Mouse (Mus musculus) C2C12 (cell line): ENCODE results near the gene Slc41a3. TPM values are rescaled to one million over a fixed set of nuclear protein-coding genes. Genes with fewer than 3 reads are reported as not detected.

ENCODE experiments used
- H3K27me3 ChIP-seq: one replicate; pipeline ENCODE4 v1.6.1; 2011; ENCODE audit not compliant: control insufficient read depth, insufficient read depth, insufficient read length
- H3K36me3 ChIP-seq: one replicate; pipeline ENCODE4 v1.6.1; 2011; ENCODE audit not compliant: control insufficient read depth, insufficient read depth
- H3K4me3 ChIP-seq: one replicate; pipeline ENCODE4 v1.5.1; 2011; ENCODE audit warnings: mild to moderate bottlenecking, control low read depth; ENCODE audit not compliant: poor library complexity, insufficient read depth, severe bottlenecking
- H3K79me2 ChIP-seq: one replicate; pipeline ENCODE4 v1.6.1; 2011; ENCODE audit not compliant: control insufficient read depth, insufficient read depth
- H3K79me3 ChIP-seq: one replicate; pipeline ENCODE4 v1.6.1; 2011; ENCODE audit warnings: low read depth, control low read depth
- H3ac ChIP-seq: one replicate; pipeline ENCODE3; 2011; ENCODE audit warnings: low read depth; ENCODE audit not compliant: control insufficient read depth, insufficient read length
- CEBPB ChIP-seq: IDR thresholded peaks from one replicate; pipeline ENCODE4 v1.6.1; 2011; ENCODE audit warnings: low read depth, mild to moderate bottlenecking, control low read depth, moderate library complexity
- CTCF ChIP-seq: IDR thresholded peaks from one replicate; pipeline ENCODE4 v1.5.1; 2011; ENCODE audit not compliant: control insufficient read depth, insufficient read depth, insufficient read length
- FOSL1 ChIP-seq: IDR thresholded peaks from one replicate; pipeline ENCODE4 v1.8.0; 2011; ENCODE audit warnings: mild to moderate bottlenecking, low read length; ENCODE audit not compliant: poor library complexity, insufficient read depth, severe bottlenecking
- MAX ChIP-seq: IDR thresholded peaks from one replicate; pipeline ENCODE4 v1.6.1; 2011; ENCODE audit warnings: mild to moderate bottlenecking, control low read depth
- MYOD1 ChIP-seq: IDR thresholded peaks from one replicate; pipeline ENCODE4 v1.6.1; 2011; ENCODE audit warnings: low read depth; ENCODE audit not compliant: control insufficient read depth, insufficient read length
- MYOG ChIP-seq: IDR thresholded peaks from one replicate; pipeline ENCODE4 v1.6.1; 2011; ENCODE audit not compliant: control insufficient read depth, insufficient read length; ENCODE audit errors: extremely low read depth
- USF1 ChIP-seq: IDR thresholded peaks from one replicate; pipeline ENCODE4 v1.6.1; 2011; ENCODE audit warnings: low read depth, mild to moderate bottlenecking, control low read depth, moderate library complexity
- long read RNA-seq, 2 experiments: library from polyadenylated mRNA; unstranded; transcript quantifications; one replicate each; pipeline ENCODE4 v2.0.0; 2019 to 2020
- polyA plus RNA-seq: library from polyadenylated mRNA; unstranded; fragments of >200 nt; fragmentation: generic; extraction: Trizol; gene quantifications from one replicate; pipeline ENCODE4 v1.2.1, GENCODE M21; 2012; ENCODE audit warnings: missing spikeins

The Slc41a3 gene
- polyA plus RNA-seq, result 0.97 TPM
- long read RNA-seq, experiment 1, partial matches to known transcripts, result 3 of 7 reads
- long read RNA-seq, experiment 1, other reads (novel, unspliced or antisense), result 0 of 7 reads
- long read RNA-seq, experiment 2, transcript Slc41a3-202 (11 exons, 2,412 nt), result major isoform, 18 of 24 reads
- long read RNA-seq, experiment 2, partial matches to known transcripts, result 2 of 24 reads
- long read RNA-seq, experiment 2, other reads (novel, unspliced or antisense), result 4 of 24 reads

GRCm38 (mm10) chr6:90604533-90605297 is at the start of gene Slc41a3:
Slc41a3 (plus strand) TSS chr6:90604725.
- Histone ChIP-seq H3K79me3 (no peaks in the 10 kb centered on the region), H3ac (peak within 1 kb of the TSS; percentile 44), H3K27me3 (peaks cover 22% of the 10 kb centered on the region), H3K79me2 (no peaks in the 10 kb centered on the region), H3K4me3 (peak within 1 kb of the TSS; percentile 25), H3K36me3 (no peaks in the 10 kb centered on the region)
- no peak for TF ChIP-seq MAX
- TF ChIP-seq MYOG, result no peak
- TF ChIP-seq CEBPB, result no peak
- no peak for TF ChIP-seq FOSL1
- TF ChIP-seq MYOD1, result no peak
- no peak for TF ChIP-seq USF1
- no peak for TF ChIP-seq CTCF

DNA sequence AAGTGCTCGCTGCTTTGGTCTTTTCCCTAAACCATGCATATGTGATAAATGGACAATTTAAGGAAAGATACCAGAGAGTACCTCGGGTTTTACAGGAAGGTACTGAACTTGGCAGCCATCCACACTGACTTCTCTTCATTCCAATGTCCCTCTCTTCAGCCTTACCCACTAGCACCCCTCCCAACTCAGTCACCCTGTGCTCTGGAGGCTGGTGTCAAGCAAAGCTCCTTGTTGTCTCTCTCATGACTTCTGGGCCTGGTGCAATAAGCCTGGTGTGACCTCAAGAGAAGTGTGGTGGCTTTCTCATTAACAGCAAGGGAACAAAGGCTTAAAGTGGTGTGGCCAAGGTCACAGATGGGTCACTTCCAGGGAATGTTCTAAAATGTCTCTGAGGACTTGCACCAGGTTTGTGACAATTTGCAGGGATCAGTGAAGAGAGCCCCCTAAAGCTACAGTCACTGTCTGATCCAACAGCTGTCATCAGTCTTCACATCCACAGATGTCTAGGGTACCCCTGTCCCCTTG is 47.9 kb upstream of the Slc41a3 start:
- no peaks in the 10 kb centered on the region for H3K79me2 ChIP-seq
- H3K4me3 ChIP-seq, result no peak overlapping the region
- no peak overlapping the region for H3ac ChIP-seq
- H3K79me3 ChIP-seq, result no peaks in the 10 kb centered on the region
- H3K27me3 ChIP-seq, result peaks cover 9% of the 10 kb centered on the region
- no peaks in the 10 kb centered on the region for H3K36me3 ChIP-seq
- no peak for TF ChIP-seq MYOD1
- no peak for TF ChIP-seq USF1
- no peak for TF ChIP-seq CTCF
- no peak for TF ChIP-seq CEBPB
- TF ChIP-seq FOSL1, result no peak
- TF ChIP-seq MAX, result no peak
- TF ChIP-seq MYOG, result no peak

- H3K27me3 ChIP-seq, result peaks cover 9% of the 10 kb centered on the region
- no peak overlapping the region for H3K4me3 ChIP-seq
- H3K36me3 ChIP-seq, result no peaks in the 10 kb centered on the region
- TF ChIP-seq CEBPB (no peak), FOSL1 (no peak), CTCF (no peak), USF1 (no peak), MAX (no peak), MYOD1 (no peak), MYOG (no peak)
- H3K79me2 ChIP-seq, result no peaks in the 10 kb centered on the region
- no peaks in the 10 kb centered on the region for H3K79me3 ChIP-seq
- no peak overlapping the region for H3ac ChIP-seq
These were observed 47.4 kb upstream of the Slc41a3 start for GRCm38 (mm10) chr6:90557077-90557476.

DNA sequence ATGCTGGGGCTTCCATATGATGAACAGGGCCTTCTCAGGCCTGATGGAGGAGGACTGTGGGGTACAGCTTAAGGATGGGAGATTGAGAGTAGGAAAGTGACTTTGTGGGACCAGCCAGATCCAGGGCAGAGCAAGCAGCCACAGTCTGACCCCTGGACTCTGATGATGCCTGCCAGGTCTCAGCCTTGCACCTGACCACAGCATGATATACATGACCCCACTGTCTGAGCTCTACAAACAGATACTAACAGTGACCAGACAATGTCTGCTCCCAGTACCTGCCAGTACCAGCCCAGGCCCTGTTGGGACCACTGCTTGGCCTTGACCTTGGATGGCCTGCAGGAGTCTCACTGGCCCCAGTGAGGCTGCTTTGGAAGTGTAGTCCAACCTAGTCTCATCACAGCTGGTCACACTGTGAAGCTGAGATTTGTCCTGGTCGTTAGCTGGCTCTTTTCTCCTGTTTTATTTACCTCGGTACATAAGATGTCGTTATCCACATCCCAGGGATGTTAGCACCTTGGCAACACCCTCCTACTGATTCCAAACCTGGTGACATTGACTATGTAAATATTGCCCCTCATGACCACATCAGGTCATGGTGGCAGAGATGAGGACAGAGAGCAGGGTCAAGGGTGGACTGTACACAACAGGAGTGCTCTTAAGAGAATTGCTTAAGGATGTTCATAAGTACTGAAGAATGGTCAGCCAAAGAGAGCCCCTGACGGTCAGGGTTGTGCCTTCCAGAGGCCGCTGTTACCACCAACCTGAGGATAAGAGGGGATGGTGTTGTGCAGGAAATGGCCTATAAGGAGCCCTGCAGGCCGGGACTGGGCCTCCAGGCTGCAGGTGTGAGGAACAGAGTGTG is 46.5 kb upstream of the Slc41a3 start:
- no peak overlapping the region for H3ac ChIP-seq
- H3K79me3 ChIP-seq, result no peaks in the 10 kb centered on the region
- H3K27me3 ChIP-seq, result peaks cover 7% of the 10 kb centered on the region
- no peaks in the 10 kb centered on the region for H3K79me2 ChIP-seq
- no peak overlapping the region for H3K4me3 ChIP-seq
- H3K36me3 ChIP-seq, result no peaks in the 10 kb centered on the region
- TF ChIP-seq MYOG, result no peak
- TF ChIP-seq MYOD1, result no peak
- TF ChIP-seq CTCF, result no peak
- TF ChIP-seq FOSL1, result no peak
- no peak for TF ChIP-seq MAX
- no peak for TF ChIP-seq CEBPB
- TF ChIP-seq USF1, result no peak
